Mouse (Mus musculus) heart, postnatal 0 days (tissue): ENCODE results near the gene Neu1.
"Not testable (repeated sequence)": the region's sequence is repeated elsewhere in the genome, so short reads cannot be mapped to it uniquely, and the experiment has no call there.

Experiments used
- CTCF ChIP-seq: IDR thresholded peaks from 2 replicates; pipeline ENCODE4 v1.5.1; 2016; ENCODE audit warnings: antibody characterized with exemption, control low read depth, low read depth
- EP300 ChIP-seq: IDR thresholded peaks from 2 replicates; pipeline ENCODE4 v1.6.1; 2016; ENCODE audit warnings: antibody characterized with exemption, low read depth

GRCm38 (mm10) chr17:34900826-34901225 lies 30.2 kb upstream of the Neu1 start:
- not testable (repeated sequence) for TF ChIP-seq CTCF, EP300
